Mouse (Mus musculus) cerebellum, adult 9-11 months (tissue): ENCODE results near the gene Mybl2.

Experiments used
- DNase-seq: peaks from one replicate; pipeline ENCODE4 v3.0.0; 2022

The Mybl2 gene

DNA sequence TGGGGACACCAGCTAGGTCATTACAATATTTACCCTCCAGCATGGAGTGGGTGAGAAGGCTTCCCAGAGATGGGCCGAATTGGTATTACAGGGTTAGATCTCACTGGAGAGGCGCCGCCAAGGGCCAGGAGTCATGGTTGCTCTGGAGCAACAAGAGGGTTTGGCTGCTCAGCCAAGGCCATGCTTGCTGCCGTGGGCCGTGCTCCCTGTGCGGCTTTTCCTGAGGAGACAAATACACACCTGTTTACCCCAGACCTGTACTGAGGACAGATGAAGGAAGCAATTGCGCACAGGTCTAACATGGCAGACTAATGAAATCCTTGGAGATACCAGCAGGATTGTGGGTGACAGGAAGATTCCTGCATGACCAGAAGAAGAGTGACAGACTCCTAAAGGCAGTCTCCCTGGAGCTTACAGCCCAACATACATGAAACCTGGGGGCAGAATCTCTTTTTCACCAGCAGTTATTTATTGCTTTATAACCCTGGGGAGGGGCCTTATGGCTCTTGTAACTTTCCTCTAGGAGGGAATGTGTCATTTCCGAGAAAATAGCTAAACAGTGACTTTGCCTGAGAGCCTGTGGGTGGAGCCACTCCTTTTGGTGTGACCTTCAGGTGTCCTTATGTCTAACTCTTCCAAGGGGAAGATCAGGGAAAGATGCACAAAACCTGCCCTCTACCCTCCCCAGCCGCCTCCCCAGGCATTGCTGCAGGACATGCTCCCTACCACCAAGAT lies 18.7 kb downstream of the Mybl2 start:
- DNase-seq: no peak

DNA sequence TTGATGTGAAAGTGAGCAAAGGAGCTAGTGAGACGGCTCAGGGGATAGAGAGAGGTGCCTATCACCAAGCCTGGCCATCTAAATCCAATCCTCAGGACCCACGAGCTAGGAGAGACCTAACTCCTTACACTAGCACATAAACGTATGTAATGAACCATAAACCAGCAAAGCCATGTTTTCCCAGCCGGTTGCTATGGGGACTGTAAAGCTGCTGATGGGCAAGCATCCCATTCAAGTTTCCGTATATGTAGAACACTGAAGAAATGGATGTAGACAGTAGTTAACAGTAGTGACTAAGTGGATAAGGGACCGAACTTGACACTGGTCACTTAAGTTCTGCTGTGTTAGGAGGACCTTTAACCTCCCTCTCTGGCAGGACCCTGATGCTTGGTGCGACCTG lies 19.5 kb downstream of the Mybl2 start:
- DNase-seq: no peak

GRCm38 (mm10) chr2:163074808-163075207 lies 20.3 kb downstream of the Mybl2 start:
- no peak for DNase-seq

DNA sequence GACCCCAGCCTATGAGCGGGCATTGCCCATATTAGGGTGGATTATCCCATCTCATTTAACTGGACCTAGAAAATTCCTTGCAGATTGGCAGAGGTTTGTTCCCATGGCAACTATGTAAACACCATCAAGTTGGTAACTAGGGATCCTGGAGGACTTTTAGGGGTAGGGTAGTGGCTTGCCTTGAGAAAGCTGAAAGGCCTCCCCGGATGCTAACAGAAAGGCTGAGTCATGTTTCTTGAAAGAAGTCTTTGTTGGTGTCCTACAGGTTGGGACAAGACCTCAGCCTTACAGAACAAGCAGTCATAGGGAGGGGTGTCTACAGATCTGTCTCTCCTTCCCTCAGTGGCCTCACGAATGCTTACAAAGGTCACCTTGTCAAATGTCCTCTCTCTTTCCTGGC lies 20.7 kb downstream of the Mybl2 start:
- no peak for DNase-seq

GRCm38 (mm10) chr2:163079041-163079440 lies 24.6 kb downstream of the Mybl2 start:
- DNase-seq: no peak

DNA sequence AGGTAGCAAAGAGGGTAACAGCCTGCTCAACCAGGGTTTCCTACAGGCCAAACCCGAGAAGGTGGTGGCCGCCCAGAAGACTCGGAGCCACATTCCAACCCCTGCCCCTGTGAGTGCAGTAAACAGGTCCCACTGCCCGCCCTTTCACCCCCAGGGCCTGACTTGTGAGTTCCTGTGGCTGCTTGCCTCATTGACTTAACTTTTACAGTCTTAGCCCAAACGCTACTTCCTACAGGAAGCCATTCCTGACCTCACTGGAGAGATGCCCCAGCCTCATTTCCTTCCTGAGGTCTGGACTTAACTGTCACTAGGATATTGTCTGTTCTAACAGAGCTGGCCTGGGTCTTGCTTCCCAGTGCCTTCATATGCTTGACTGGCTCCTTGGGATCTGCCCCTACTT lies 28.1 kb downstream of the Mybl2 start:
- DNase-seq: no peak

GRCm38 (mm10) chr2:163084519-163084918 lies 30.0 kb downstream of the Mybl2 start:
- DNase-seq: no peak

- DNase-seq: no peak
Measured at GRCm38 (mm10) chr2:163085047-163085446, 30.6 kb downstream of the Mybl2 start.

DNA sequence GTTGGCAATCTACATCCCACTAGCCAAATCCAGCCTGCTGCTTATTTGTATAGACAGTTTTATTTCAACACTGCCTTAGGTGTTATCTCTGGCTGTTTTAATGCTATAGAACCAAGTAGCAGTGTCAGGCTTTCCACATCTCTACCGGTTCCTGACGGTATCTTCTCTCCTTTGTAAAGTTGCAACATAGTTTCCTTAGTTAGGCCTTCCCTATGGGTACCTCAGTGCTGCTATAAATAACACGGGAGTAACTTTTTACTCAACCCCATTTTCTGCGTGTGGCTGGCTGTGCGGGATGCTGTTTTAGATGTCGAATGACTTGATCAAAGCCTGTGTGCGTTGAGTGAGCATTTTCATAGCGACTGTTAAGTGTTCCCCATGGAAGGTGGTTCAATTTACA lies 32.1 kb downstream of the Mybl2 start:
- no peak for DNase-seq

- no peak for DNase-seq
Measured at GRCm38 (mm10) chr2:163087728-163088127, 33.2 kb downstream of the Mybl2 start, which contains the start of gene Gtsf1l. Gene Gtsf1l (minus strand): TSS chr2:163087855.

DNA sequence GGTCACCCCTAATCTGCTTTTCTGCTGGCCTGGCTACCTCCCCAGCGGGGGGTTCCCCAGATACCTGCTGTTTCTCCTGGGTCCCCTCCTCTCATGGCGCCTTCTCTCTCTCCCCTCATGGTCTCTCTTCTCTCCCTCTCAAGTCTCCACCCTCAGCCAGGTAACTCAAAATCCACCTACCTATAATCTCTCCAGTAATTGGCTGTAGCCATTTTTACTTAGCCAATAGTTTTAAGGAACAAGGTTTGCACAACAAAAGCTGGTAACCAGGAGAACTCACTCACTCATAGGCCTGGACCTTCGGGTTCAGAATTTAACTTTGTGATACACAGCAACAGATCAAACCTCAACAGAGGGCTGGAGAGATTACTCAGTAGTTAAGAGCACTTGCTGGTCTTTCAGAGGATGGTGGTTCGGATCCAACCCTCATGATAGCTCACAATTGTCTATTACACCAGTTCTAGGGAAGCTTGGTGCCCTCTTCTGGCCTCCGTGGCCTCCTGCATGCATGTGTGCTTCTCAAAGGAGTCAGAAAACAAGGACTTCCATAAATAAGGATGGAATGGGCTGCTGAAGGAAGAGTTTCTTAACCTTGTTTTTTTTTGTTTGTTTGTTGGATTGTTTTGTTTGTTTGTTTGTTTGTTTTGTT lies 35.1 kb downstream of the Mybl2 start:
- DNase-seq: no peak

- no peak for DNase-seq
Measured at GRCm38 (mm10) chr2:163094909-163095308, 40.4 kb downstream of the Mybl2 start.

- no peak for DNase-seq
Measured at GRCm38 (mm10) chr2:163095784-163096183, 41.3 kb downstream of the Mybl2 start.

- no peak for DNase-seq
Measured at GRCm38 (mm10) chr2:163099919-163100318, 45.4 kb downstream of the Mybl2 start.

DNA sequence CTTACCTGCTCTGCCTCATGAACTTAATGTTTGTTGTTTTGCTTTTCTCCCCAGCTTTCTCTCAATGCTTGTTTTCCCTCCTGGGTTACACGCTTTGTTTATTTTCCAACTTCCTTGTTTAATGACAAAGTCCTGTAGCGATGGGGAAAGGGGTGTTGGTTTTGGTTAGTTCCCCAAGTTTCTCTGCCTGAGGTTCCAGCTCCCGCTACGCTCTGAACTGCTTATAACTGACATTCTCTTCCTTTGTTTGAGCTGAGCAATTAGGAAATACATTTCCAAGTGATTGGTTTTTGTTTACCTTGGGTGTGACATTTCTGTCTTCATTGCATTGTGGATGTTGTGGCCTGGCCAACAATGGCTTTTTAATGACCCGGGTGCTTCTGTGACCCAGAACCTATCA lies 46.1 kb downstream of the Mybl2 start:
- DNase-seq: no peak

GRCm38 (mm10) chr2:163101646-163102203 lies 47.2 kb downstream of the Mybl2 start:
- peak; percentile 9 for DNase-seq

DNA sequence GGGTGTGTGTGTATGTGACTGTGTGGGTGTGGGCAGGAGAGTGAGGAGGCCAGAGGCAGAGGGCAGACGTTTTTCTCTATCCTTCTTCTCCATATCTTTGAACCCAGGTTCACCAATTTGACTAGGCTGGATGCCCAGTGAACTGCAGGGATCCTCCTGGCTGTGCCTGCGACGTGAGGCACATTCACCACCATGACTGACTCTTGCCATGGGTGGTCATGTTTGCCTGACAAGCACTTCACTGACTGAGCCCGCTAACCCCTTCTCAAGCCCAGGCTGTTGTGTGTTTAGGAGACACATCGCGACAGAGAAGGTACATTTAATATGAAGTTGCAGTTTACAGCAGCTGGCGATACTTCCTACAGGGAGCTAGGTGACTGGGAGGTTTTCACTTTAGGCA lies 47.7 kb downstream of the Mybl2 start:
- no peak for DNase-seq

- DNase-seq: no peak
Measured at GRCm38 (mm10) chr2:163102900-163103653, 48.6 kb downstream of the Mybl2 start.

DNA sequence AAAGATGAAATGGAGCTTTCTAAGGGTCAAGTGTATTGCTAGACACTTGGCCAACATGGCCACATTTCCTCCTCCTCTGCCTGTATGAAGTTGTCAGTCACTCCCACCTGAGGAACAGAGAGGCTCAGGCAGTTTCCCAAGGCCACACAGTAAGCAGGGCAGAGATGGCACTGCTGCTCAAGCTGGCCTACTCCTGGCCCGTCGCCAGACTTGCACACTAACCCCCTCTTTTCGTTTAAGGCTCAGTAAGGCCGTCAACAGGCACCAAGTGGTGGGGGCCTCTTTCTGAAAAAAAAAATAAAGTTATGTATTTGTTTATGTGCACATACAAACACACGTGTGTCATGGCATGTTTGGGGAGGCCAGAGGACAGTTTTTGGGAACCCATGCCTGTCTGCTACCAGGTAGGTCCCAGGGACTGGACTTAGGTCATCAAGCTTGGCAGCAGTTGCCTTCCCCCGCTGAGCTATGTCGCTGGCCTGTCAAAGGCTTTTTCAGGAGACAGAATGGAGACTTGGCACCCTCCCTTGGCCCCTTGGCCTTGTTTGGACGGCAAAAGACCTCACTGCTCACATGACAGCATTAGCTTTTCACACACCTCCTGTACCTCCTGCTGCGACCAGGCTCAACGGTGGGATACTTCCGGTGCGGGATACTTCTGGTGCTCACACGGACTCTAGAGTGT lies 49.7 kb downstream of the Mybl2 start:
- DNase-seq: peak; percentile 8

- no peak for DNase-seq
Measured at GRCm38 (mm10) chr2:163108385-163108784, 53.9 kb downstream of the Mybl2 start.

DNA sequence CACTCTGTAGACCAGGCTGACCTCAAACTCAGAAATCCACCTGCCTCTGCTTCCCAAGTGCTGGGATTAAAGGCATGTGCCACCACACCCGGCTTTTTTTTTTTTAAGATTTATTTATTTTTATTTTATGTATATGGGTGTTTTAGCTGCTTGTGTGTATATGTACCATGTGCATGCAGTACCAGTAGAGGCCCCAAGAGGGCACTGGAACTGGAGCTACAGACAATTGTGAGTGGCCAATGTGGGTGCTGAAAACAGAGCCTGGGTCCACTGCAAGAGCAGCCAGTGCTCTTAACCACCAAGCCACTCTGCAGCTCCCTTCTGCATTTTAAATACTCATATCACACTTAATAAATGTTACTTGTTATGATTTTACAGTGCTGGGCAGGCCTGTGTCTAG lies 56.2 kb downstream of the Mybl2 start:
- DNase-seq: no peak

DNA sequence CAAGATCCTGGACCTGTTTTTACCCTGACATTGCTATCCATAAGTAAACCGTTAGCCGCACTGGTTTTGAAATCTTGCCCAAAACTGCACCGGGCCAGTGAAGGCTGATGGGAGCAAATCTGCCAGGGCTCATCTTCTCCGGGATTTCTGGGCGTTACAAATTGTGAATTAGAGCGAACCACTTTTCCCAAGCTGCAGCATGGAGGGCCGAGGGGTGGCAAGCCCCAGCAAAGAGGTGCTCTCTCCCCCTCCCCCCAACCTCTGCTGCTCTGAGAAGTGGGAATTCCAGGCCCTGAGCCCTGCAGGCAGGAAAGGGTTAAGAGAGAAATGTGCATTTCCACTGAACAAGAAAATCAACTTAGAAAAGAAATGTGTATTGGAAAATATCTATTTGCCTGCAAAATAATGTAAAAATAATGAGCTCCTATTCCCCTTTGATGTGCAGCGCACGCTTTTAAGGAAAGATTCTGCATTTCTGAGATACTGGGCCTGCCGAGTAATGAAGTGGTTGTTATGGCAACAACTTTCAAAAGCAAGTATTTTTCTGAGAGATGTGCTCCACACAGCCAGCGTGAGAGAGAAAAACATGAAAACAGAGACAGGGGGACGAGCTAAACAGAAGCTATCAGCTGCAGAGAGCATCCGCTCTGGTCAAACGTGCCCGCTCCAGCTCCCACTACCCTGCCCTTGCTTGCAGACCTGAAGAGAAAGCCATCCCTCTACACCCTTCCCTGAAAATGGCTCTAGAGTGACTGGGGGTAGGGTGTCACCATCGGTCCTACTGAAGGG lies 57.1 kb downstream of the Mybl2 start:
- DNase-seq: no peak
